Mouse (Mus musculus): ENCODE measurements around the gene Pmepa1. TPM values are rescaled to one million over a fixed set of nuclear protein-coding genes. Genes with fewer than 3 reads are reported as not detected.

The Pmepa1 gene
- total RNA-seq, 1 experiment from 2014 or later, result not detected

DNA sequence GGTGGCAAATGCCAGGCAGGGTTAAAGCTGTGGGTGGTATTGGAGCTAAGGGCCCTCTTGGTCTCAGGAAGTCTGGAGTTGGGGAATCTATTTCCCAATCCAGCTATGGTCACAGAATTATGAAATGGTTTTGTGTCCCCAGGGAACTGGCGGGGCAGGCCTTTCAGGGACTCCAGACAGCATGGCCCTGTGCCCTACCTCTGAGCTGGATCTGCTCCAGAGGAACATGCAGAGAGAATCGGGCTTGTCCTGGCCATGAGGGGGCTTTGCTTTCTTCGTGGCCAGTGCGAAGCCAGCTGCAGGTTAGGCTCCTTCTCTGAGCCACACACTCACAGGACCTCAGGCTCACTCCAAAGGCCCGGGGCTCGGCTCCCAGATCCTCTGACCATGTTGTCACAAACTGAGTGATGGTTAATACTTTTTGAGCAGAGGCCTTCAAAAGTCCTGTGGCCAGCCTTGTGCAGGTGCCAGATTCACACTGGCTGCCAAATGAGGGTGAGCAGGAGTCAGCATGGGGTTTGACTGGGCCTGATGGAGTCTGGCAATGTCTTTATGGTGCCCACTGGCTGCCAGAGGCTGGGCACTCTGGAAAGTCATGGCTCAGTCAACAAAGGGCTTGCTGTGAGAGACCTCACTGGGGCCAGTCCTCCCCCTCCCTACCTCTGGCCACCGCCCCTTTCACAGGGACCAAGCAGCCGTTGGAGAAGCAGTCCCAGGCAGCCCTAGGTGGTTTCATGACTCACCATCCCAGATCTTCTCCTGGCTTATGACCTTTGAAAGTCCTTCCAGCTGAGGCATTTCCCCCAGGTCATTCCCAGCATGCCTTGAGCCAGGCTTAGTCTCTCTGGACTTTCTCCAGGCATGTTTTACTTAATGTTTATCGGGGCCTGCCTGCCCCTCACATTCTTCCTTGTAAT is 4.9 kb upstream of the Pmepa1 start:
- no peak for ATAC-seq (ENCODE audit: extremely low read depth, insufficient number of reproducible peaks, low FRiP score, poor library complexity, severe bottlenecking)

DNA sequence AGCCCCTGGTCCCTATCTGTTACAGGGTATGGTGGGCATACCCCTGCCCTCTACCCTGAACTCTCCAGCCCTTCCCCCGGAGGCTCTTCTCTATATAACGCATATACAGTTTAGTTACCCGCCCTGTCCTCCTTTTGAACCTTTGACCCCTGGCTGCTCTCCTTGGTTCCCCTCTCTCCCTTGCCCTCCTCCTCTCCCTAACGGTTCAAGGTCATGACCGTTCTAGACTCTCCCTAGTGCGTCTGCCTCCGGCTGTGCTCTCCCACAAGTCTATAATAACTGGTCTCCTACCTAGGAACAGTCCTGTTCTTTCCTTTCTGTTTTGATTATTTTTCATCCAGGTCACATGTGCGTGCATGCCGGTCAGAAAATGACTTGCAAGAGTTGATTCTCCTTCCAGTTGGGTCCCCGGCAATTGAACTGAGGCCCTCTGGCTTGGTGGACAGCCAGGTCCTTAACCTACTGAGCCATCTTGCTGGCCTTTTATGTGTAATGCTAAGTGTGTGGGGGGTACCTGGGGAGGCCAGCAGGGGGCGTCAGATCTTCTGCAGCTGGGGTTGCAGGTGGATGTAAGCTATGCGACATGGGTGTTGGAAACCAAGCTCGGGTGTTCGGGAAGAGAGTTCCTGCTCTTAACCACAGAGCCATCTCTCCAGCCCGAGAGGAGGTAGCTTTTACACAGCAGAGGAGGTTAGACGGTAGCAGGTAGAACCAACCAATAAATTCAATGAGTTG is 2.7 kb upstream of the Pmepa1 start:
- no peak for ATAC-seq (ENCODE audit: extremely low read depth, insufficient number of reproducible peaks, low FRiP score, poor library complexity, severe bottlenecking)

DNA sequence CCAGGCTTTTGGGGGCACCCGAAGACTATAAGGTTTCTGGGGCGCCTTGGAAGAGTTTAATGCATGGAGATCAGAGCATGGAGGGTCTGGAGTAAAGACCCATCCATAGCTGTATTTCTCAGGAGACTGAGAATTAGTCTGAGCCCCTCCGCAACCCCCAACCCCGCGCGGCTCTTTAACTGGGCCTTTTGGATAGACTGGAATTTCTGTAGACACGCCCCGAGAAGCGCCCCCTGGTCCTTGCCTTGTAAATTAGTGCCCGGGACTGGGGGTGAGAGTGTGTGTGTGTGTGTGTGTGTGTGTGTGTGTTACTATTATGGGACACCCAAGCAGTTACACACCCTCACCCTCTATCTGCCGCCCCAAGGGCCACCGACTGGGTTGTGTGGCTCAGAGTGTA is 526 bp upstream of the Pmepa1 start:
- no peak for ATAC-seq (ENCODE audit: extremely low read depth, insufficient number of reproducible peaks, low FRiP score, poor library complexity, severe bottlenecking)

DNA sequence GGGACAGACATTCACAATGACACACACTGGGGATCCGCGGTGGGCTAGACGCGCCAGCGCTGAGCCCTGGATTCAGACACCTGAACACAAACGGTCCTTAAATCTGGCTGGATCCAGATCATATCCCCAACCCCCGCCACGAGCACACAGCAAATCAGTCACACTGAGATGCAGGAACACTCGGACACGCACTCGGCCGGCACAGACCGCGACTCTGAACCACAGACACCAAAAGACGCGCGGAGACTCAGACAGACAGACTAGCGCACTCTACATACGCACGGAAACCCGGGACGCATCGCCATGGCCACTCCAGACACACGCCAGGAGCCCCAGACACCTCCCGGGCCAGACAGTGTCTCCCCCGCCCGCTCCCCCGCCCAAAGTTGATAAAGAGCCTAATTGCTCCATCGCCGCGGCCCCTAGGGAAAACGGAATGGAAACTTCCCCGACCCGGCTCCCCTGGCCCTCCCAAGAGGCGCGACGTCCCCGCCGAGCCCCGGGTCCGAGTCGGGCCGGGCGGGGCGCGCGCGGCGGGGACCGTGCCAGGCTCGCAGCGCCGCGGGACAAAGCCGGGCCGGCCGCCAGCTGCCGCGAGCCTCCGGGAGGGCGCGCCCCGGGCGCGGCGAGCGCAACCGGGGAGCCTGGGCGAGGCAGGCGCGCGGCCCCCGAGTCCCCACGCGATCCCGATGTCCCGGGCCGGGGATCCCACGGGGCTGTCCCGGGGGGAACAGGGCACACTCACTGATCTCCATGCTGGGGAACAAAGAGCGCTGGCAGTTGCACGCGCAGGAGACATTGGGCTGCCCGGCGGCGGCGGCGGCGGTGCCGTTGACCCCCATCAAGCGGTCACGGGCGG is 761 bp downstream of the Pmepa1 start:
- ATAC-seq (ENCODE audit: extremely low read depth, insufficient number of reproducible peaks, low FRiP score, poor library complexity, severe bottlenecking), result no peak

DNA sequence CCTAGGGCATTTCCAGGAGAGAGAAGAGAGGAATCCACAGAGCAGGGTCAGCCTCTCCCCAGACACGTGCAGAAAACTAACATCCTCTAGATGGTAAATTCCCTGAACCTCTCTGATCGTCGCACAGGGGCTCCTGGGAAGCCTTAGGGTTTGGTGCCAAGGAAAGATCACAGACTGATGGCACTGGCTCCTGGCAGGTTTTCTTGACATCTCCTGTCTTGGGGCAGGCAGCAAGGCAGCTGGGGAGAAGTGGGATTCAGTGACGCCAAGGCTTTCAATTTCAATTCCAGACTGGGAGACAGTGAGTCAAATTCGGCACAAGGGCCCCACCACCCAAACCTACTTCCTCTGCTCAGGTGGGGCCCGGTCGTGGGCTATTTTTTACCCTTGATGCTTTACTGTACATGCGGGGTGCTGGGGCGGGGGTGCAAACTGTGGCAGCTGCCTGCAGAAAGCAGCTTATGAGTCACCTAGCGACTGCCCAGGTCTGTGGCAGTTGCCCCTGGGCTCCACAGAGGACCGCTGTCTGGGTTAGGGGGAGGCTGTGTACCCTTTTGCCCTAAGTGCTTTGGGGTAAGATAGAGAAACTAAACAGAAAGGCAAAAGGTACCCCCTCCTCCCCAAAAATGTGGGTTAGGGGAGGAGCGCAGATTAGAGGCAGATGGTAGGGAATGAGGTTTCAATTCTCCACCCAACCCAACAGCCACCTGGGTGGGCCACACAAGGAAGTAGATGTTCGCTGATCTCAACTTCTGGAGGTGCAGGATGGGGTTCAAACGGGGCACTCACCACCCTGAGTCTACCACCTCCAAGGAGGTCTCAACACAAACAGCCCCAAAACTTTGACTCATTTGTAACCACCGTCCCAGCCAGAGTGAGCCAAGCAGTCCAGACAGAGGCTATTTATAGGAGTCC is 1.6 kb downstream of the Pmepa1 start:
- no peak for ATAC-seq (ENCODE audit: extremely low read depth, insufficient number of reproducible peaks, low FRiP score, poor library complexity, severe bottlenecking)

DNA sequence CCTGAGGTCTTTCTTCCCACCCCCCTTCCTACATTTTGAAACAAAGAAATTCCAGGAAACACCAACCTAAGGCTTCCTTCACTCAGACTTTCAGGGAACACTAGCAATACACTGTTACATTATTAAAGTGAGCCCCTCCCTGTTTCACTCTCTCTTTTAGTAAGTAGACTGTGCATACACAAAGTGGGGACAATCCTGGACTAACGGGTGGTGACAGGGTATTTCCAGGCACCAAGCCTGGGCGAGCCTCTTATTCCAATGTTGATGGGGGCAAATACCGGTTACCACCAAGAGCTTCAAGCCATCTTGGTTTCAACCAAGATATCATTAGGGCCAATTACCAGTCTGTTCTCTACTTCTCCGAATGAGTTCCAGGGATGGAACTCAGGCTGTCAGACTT is 2.4 kb downstream of the Pmepa1 start:
- no peak for ATAC-seq (ENCODE audit: extremely low read depth, insufficient number of reproducible peaks, low FRiP score, poor library complexity, severe bottlenecking)

DNA sequence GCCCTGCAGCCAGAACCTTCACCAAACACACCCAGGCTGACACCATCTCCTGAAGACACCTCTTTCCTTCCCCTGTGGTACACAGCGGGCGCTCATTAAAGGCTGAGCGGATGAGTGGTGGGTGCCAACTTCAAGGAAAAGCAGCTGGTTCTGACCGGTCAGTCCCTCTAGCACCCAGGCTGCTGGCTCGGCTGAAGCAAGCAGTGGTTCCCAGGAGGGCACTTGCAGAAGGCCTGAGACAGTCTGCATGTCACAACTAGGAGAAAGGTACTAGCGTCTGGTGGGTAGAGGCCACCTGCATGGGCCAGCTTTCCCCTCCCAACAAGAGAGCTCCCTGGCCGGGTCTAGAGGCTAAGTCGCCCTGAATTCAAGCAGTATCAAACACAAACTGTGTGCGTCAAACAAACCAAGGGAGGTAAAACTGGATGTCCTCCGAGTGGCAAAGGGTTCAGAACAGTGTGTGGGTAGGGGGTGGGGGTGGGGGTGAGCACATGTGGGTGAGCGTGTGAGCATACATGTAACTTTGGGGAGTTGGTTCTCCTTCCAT is 3.9 kb downstream of the Pmepa1 start:
- no peak for ATAC-seq (ENCODE audit: extremely low read depth, insufficient number of reproducible peaks, low FRiP score, poor library complexity, severe bottlenecking)

DNA sequence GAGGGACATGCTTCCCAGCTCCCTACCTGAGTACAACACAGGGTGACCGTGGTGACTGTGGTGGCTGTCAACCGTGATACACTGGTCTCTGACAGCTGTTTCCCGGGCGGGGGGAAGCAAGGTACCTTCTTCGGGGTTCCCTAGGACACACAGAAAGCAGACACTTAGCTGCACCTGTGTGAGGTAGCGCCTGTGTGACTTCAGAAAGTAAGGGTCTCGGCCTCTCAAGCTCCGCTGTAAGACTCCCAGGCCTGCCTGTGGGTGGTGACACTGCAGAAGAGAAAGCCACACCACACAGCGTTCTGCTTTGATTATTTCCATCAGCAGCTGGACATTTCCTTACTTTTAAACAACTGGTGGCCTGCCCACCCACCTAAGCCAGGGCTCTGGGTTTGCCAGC is 4.8 kb downstream of the Pmepa1 start:
- ATAC-seq (ENCODE audit: extremely low read depth, insufficient number of reproducible peaks, low FRiP score, poor library complexity, severe bottlenecking), result no peak

DNA sequence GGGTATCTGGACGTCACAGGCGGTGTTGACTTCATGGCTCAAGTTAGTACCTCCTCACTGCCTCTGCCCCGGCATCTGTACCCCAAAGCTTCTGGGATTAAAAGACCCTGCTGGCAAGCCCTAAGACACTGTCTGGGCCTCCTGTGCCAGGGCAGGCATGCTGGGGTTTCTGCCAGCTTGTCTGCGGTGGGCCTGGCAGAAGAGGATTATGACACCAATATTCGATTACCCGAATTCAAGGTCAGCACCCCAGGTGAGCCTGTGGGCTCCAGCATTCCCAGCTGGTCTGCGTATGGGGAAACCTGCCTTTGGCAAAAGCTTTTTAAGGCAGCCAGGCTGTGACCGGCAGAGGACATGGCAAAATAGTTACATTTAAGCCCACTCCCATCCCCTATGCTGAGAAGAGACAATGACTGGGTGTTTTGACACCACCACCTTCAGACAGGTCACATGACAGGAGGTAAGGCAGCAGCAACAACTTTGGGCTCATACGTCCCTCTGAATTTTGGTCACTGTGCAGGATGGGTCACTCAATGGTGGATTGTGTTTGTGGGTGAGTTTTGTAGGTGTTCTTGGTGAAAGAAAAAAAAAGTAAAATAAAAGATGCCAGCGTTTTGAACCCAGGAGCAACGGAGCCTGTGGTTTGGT is 5.6 kb downstream of the Pmepa1 start:
- no peak for ATAC-seq (ENCODE audit: extremely low read depth, insufficient number of reproducible peaks, low FRiP score, poor library complexity, severe bottlenecking)

DNA sequence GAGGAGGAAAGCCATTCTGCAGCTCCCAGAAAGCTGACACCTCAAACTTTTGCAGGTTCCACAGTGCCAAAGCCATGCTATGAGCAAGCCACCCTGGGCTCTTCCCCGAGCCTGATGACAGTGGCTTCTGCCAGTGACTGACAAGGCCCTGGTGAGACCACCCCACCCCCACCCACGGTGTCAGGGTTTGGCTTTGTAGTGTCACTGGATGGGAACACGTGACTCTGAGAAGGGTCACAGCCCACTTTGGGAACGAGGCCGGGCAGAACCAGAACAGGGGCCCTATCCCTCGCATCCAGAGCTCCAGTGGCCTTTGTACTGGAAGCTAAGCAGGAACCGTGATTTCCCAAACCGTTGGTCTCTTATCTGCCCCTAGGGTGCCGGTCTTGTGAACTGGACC is 6.1 kb downstream of the Pmepa1 start:
- no peak for ATAC-seq (ENCODE audit: extremely low read depth, insufficient number of reproducible peaks, low FRiP score, poor library complexity, severe bottlenecking)

DNA sequence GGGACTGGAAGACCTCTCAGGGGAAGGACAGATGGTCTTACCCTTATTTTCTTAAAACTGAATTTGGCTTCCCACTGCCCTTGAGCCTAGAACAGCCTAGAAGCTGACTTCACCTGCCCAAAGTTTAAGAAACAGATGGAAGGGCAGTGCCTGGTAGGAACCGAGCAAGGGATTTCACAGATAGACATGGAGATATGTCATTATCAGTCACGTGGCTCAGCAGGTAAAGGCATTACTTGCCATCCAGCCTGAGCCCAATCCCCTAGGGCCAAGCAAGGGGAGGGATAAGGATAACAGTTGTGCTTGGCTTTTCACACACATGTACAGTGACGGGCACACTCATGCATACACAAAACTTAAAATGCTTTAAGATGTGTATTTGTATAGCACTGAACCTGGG is 8.8 kb downstream of the Pmepa1 start:
- no peak for ATAC-seq (ENCODE audit: extremely low read depth, insufficient number of reproducible peaks, low FRiP score, poor library complexity, severe bottlenecking)

DNA sequence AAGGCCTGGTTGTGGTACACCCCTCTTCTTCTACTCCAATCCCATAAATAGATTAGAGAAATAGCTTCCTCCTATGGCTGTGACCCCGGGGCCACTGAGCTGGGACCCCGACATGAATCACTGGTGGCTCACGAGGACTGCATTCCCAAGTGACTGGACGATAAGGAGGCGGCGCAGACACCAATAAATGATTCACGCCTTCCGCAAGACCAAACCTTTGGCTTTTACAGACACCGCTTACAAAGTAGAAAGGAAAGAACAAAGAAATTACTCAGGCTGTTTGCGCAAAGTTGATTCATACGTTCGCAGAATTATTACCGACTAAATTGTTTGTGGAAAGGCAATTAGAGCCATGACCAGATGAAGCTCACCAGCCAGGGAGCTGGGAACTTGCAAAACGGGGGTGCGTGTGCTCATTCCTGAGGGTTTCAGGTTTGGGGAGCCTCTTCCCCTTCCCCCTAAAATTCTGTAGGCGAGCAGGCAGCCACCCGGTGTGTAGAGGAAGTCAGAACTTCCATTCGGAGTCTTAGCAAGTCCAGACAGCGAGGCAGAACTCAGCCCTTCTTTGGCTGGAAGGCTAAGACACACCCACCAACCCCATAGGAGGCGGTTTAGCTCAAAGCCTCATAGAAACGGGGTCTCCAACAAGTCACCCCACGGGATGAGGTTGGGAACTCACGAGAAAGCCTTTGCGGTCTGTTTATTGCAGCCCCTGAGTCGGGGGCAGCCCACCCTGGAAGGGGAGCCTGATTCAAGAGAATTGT is 9.8 kb downstream of the Pmepa1 start:
- no peak for ATAC-seq (ENCODE audit: extremely low read depth, insufficient number of reproducible peaks, low FRiP score, poor library complexity, severe bottlenecking)

DNA sequence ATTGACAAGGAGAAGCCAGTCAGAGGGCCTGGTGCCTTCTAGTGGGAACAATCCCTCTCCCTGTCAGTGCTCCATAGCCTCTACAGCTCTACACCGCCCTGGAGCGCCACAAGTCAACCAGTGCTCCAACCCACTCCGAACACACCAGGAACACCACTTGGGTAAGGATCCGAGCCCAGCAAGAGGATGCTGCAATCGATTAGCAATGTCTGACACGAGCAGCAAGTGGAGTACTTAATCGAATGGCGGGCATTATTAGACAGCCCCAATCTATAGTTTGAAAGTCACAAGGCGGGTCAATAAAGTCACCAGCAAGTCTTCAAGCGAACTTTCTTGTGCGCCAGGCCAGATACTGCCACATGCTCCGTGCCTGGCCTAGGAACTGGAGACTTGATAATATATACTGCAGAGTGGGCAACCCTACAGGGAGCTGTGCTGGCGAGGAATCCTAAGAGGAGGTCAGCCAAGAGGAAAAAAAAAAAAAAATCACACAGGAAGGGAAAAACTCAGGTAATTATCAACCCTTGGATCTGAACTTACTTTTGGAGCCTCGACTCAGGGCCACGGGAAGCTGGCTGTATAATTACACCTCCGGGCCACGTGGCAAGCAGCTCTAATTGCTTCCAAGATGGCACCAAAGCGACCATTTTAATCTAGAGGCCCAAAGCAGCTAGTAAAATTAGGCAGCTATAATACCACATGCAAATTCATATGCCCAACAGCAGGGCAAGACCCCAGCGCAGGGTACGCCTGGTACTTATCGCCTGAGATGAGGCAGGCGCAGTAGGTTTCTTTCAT is 10.7 kb downstream of the Pmepa1 start:
- ATAC-seq (ENCODE audit: extremely low read depth, insufficient number of reproducible peaks, low FRiP score, poor library complexity, severe bottlenecking), result no peak

DNA sequence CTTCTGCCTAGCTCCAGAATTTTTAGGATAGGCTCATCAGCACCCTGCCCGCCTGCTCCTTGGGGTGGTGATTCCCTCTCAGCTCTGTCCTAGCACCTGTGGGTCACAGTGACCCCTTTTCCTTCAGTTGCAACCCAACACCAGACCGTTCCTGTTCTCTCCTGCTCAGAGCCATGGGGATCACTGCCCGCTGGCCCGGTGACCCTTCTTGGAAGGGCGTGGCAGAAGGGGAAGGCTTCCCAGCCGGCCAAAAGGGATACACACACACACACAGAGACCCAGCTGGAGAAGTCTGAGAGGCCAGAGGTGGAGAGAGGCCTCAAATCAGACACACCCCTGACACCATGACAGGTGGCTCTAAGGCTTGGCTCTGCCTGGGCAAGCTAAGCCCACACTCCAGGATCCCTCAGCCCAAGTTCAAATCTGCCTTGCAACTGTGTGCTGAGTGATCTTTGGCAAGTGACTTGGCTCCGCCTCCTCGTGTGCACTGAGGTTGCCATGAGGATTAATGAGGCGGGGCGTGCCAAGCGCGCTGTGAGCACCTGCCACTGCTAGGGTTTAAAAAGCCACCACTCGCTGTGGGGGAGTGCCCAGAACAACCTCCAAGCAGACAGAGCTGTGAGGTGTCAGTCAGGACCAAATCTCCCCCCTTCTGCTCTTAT is 11.7 kb downstream of the Pmepa1 start:
- peak; percentile 48; the same call in 1 of the 2 replicates for ATAC-seq (ENCODE audit: extremely low read depth, insufficient number of reproducible peaks, low FRiP score, poor library complexity, severe bottlenecking)

DNA sequence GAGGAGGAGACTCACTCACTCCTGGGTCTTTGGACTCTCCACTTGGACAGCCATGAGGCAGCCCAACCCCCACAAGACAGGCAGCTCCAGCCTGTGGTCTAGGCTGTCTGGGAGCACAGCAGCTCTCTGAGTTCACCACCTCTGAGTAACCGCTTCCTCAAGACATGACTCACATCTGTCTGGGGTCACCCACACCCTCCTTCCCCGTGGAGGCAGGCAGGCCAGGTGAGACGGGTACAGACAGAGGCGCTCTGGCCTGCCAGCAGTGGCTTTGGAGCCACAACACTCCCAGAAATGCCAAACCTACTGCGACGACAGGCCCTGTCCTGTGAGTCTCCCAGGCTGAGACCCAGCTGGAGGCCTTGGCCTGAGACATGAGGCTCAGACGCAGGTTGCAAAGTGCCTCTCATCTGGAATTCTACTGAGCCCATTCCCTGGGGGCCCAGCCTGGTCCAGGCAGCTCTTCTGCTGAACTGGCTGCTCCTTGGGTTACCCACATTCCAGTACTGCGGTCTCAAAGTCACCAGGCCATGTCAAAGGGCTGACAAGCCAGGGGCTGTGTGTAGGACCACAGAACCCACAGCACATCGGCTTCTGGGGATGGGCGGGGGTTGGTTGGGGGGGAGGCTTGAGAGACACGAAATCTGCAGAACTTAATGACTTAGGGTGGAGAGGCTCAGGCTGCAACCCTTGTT is 12.6 kb downstream of the Pmepa1 start:
- ATAC-seq (ENCODE audit: extremely low read depth, insufficient number of reproducible peaks, low FRiP score, poor library complexity, severe bottlenecking), result peak; percentile 33; the same call in 1 of the 2 replicates
